Mouse (Mus musculus): ENCODE results near the gene Olfr299. TPM values are rescaled to one million over a fixed set of nuclear protein-coding genes. Genes with fewer than 3 reads are reported as not detected.

Olfr299 gene
- total RNA-seq (2014; rRNA removed) (not detected in 2 replicates), polyA plus RNA-seq (2015; fragmentation: Nextera tagmentation; extraction: Ambion mirVana) (not detected in 2 replicates)

DNA sequence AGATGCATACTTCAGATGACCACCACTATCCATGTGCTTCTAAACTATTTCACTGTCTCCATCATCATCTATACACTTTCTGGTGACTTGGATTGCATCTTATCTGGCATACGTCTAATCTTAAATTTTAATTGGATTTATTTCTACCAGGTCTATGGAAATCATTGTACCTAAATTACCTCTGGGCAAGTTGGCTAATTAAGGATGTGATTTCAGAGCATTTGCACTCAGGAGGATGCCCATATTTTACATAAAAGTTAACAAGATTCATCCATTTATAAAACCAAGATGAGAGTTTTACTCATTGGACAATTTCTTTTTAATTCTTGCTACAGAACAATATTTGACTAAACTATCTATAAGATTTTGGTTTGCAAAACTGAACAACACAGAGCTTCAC, at the start of gene Olfr299:
Gene Olfr299, plus strand, starts transcription at position 301 of the 400 bp plus-strand sequence.
- Histone ChIP-seq H3K27ac (ENCODE audit: low read depth, low read length) (no peak within 1 kb of the TSS), H3K27me3 (ENCODE audit: insufficient read depth, low read length) (no peaks in the 10 kb centered on the region), H3K4me3 (ENCODE audit: low read depth, low read length) (no peak within 1 kb of the TSS), H3K4me2 (ENCODE audit: low read depth, low read length, poor library complexity, severe bottlenecking) (no peak within 1 kb of the TSS), H3K4me1 (ENCODE audit: insufficient read depth, low read length) (no peaks in the 10 kb centered on the region), H3K36me3 (ENCODE audit: insufficient read depth, low read length) (no peaks in the 10 kb centered on the region), H3K9me3 (ENCODE audit: low read length) (no peaks in the 10 kb centered on the region), H3K9ac (replicated peaks; ENCODE audit: low read length, poor library complexity, severe bottlenecking) (no peak within 1 kb of the TSS)
- no peak for TF ChIP-seq CTCF (IDR thresholded peaks at IDR 0.05)
- ATAC-seq (ENCODE audit: low FRiP score), result no peak
- DNase-seq (ENCODE audit: low spot score), result no peak
- WGBS, result 70% methylated on average over 1 of the region's 1 CpGs

DNA sequence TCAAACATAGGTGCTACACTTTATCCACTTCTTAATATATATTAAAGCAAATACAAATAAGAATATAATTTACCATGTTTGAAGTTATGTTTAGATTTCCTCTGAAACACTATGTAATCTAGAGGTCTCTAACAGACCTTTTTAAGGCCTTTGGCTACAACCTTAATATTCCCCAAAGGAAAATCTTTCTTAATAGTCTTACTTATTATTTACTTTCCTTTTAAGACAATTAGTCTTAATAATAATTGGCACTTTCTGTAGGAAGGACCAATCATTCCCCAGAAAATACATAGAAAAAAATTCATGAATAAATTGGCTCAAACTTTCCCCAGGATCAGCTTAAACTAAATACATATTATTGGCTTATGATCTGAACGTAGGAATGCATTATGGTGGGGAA, 32.7 kb downstream of the Olfr299 start, which contains the start of gene Olfr298:
Gene Olfr298, minus strand, starts transcription at position 101 of the 400 bp plus-strand sequence.
- H3K4me1 ChIP-seq (ENCODE audit: insufficient read depth, low read length), result no peaks in the 10 kb centered on the region
- ATAC-seq (ENCODE audit: low FRiP score) (no peak), DNase-seq (ENCODE audit: low spot score) (no peak)
- no peaks in the 10 kb centered on the region for H3K36me3 ChIP-seq (ENCODE audit: insufficient read depth, low read length)
- no peaks in the 10 kb centered on the region for H3K27me3 ChIP-seq (ENCODE audit: insufficient read depth, low read length)
- no peaks in the 10 kb centered on the region for H3K9me3 ChIP-seq (ENCODE audit: low read length)
- TF ChIP-seq CTCF (IDR thresholded peaks at IDR 0.05), result no peak
- no peak within 1 kb of the TSS for H3K27ac ChIP-seq (ENCODE audit: low read depth, low read length)
- H3K9ac ChIP-seq (replicated peaks; ENCODE audit: low read length, poor library complexity, severe bottlenecking), result no peak within 1 kb of the TSS
- H3K4me3 ChIP-seq (ENCODE audit: low read depth, low read length), result no peak within 1 kb of the TSS
- 80% methylated on average over 1 of the region's 1 CpGs for WGBS
- no peak within 1 kb of the TSS for H3K4me2 ChIP-seq (ENCODE audit: low read depth, low read length, poor library complexity, severe bottlenecking)

Other genes starting within 250 kb of the Olfr299 start
- gene Vmn2r76, start 213.6 kb upstream of the Olfr299 start, total RNA-seq (2014; rRNA removed), result not detected in 2 replicates
- not detected in 2 replicates for gene Vmn2r76, start 213.6 kb upstream of the Olfr299 start, polyA plus RNA-seq (2015; fragmentation: Nextera tagmentation; extraction: Ambion mirVana)
- gene Olfr310, start 182.7 kb upstream of the Olfr299 start, total RNA-seq (2014; rRNA removed), result not detected in 2 replicates
- gene Olfr310, start 182.7 kb upstream of the Olfr299 start, polyA plus RNA-seq (2015; fragmentation: Nextera tagmentation; extraction: Ambion mirVana), result not detected in 2 replicates
- gene Olfr309, start 146.2 kb upstream of the Olfr299 start, total RNA-seq (2014; rRNA removed), result not detected in 2 replicates
- gene Olfr309, start 146.2 kb upstream of the Olfr299 start, polyA plus RNA-seq (2015; fragmentation: Nextera tagmentation; extraction: Ambion mirVana), result not detected in 2 replicates
- gene Olfr308, start 134.3 kb upstream of the Olfr299 start, total RNA-seq (2014; rRNA removed), result not detected in 2 replicates
- not detected in 2 replicates for gene Olfr308, start 134.3 kb upstream of the Olfr299 start, polyA plus RNA-seq (2015; fragmentation: Nextera tagmentation; extraction: Ambion mirVana)
- gene Olfr307, start 122.3 kb upstream of the Olfr299 start, total RNA-seq (2014; rRNA removed), result not detected in 2 replicates
- gene Olfr307, start 122.3 kb upstream of the Olfr299 start, polyA plus RNA-seq (2015; fragmentation: Nextera tagmentation; extraction: Ambion mirVana), result not detected in 2 replicates
- not detected in 2 replicates for gene Olfr305, start 93.0 kb upstream of the Olfr299 start, total RNA-seq (2014; rRNA removed)
- not detected in 2 replicates for gene Olfr305, start 93.0 kb upstream of the Olfr299 start, polyA plus RNA-seq (2015; fragmentation: Nextera tagmentation; extraction: Ambion mirVana)
- not detected in 2 replicates for gene Olfr304, start 73.3 kb upstream of the Olfr299 start, total RNA-seq (2014; rRNA removed)
- gene Olfr304, start 73.3 kb upstream of the Olfr299 start, polyA plus RNA-seq (2015; fragmentation: Nextera tagmentation; extraction: Ambion mirVana), result not detected in 2 replicates
- not detected in 2 replicates for gene Olfr303, start 62.1 kb upstream of the Olfr299 start, total RNA-seq (2014; rRNA removed)
- gene Olfr303, start 62.1 kb upstream of the Olfr299 start, polyA plus RNA-seq (2015; fragmentation: Nextera tagmentation; extraction: Ambion mirVana), result not detected in 2 replicates
- gene Olfr301, start 56.1 kb upstream of the Olfr299 start, total RNA-seq (2014; rRNA removed), result not detected in 2 replicates
- gene Olfr301, start 56.1 kb upstream of the Olfr299 start, polyA plus RNA-seq (2015; fragmentation: Nextera tagmentation; extraction: Ambion mirVana), result not detected in 2 replicates
- not detected in 2 replicates for gene Olfr298, start 32.6 kb downstream of the Olfr299 start, total RNA-seq (2014; rRNA removed)
- gene Olfr298, start 32.6 kb downstream of the Olfr299 start, polyA plus RNA-seq (2015; fragmentation: Nextera tagmentation; extraction: Ambion mirVana), result not detected in 2 replicates
- gene Olfr297, start 60.0 kb downstream of the Olfr299 start, total RNA-seq (2014; rRNA removed), result not detected in 2 replicates
- gene Olfr297, start 60.0 kb downstream of the Olfr299 start, polyA plus RNA-seq (2015; fragmentation: Nextera tagmentation; extraction: Ambion mirVana), result not detected in 2 replicates
- not detected in 2 replicates for gene Olfr295, start 123.9 kb downstream of the Olfr299 start, total RNA-seq (2014; rRNA removed)
- not detected in 2 replicates for gene Olfr295, start 123.9 kb downstream of the Olfr299 start, polyA plus RNA-seq (2015; fragmentation: Nextera tagmentation; extraction: Ambion mirVana)
- gene Olfr294, start 156.7 kb downstream of the Olfr299 start, total RNA-seq (2014; rRNA removed), result not detected in 2 replicates
- not detected in 2 replicates for gene Olfr294, start 156.7 kb downstream of the Olfr299 start, polyA plus RNA-seq (2015; fragmentation: Nextera tagmentation; extraction: Ambion mirVana)
- not detected in 2 replicates for gene Olfr293, start 189.1 kb downstream of the Olfr299 start, total RNA-seq (2014; rRNA removed)
- gene Olfr293, start 189.1 kb downstream of the Olfr299 start, polyA plus RNA-seq (2015; fragmentation: Nextera tagmentation; extraction: Ambion mirVana), result not detected in 2 replicates
- gene Olfr292, start 228.4 kb downstream of the Olfr299 start, total RNA-seq (2014; rRNA removed), result not detected in 2 replicates
- not detected in 2 replicates for gene Olfr292, start 228.4 kb downstream of the Olfr299 start, polyA plus RNA-seq (2015; fragmentation: Nextera tagmentation; extraction: Ambion mirVana)